Comparison of ENCODE assay signal across 10 mouse cellular contexts in the genomic region with DNA sequence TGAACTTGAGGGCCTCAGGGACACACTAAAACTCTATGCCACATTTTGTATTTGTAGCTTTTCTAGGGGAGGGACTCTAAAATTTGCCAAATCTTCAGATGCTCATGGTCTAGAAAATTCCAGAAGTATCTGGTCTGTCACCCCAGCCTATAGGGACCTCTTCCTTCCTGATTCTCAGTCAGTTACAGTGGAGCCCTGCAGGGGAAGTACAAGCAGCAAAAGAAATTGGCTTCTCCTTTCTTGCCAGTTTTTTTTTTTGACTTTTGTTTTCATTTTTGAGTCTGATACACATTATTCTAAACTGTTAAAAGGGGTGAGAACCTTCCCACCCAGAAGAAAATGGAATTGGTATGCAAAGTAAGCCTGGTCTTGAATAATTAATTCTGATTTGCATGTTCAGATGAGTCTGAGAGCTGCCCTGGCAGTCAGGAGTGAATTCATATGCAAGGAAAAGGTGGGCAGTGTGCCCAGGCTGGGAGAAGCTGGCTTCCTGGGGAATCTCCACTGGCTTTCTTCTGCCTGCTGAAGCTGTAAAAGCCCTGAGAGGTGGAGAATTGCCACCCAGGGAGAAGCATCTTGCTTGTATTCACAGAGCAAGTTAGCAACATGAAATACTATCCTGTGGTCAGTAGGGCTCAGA.
A peak's percentile ranks its signal among the peaks of the same experiment; 100 is the strongest.
DNase-seq lines count a peak whose midpoint lies in the region; ATAC-seq and TF ChIP-seq lines count a peak whose summit lies in the region.
"Had no signal": no experiment of that assay in that cellular context is flagged by ENCODE, and none has a peak within 500 bp of the region (broad histone marks: within the 10 kb centered on the region; RNA-seq: fewer than 3 reads in every experiment).

No protein-coding gene starts in this region.

- no peak for TF ChIP-seq CTCF in lung, postnatal 0 days (IDR thresholded peaks at IDR 0.05)

- H3K9me3 ChIP-seq in lung, postnatal 0 days (ENCODE audit: low read length): no peaks in the 10 kb centered on the region
- H3K9me3 ChIP-seq: limb, embryonic 12.5 days; neural tube, embryonic 12.5 days had no signal

- H3K36me3 ChIP-seq in lung, postnatal 0 days (ENCODE audit: insufficient read depth, low read length): no peaks in the 10 kb centered on the region
- H3K36me3 ChIP-seq: limb, embryonic 12.5 days; neural tube, embryonic 12.5 days had no signal

- H3K4me2 ChIP-seq in lung, postnatal 0 days (replicated peaks; ENCODE audit: low read depth, low read length): no peak overlapping the region
- H3K4me2 ChIP-seq: limb, embryonic 12.5 days; neural tube, embryonic 12.5 days had no signal

- no peak for ATAC-seq in lung, postnatal 0 days
- ATAC-seq in erythroblast, adult 5-6 weeks (replicated peaks; ENCODE audit: low FRiP score, poor library complexity, severe bottlenecking): no peak

- H3K9ac ChIP-seq in lung, postnatal 0 days (replicated peaks; ENCODE audit: low read depth): no peak overlapping the region
- H3K9ac ChIP-seq: limb, embryonic 12.5 days; neural tube, embryonic 12.5 days had no signal

- no peak overlapping the region for H3K4me3 ChIP-seq in lung, postnatal 0 days (ENCODE audit: low read depth, low read length)
- H3K4me3 ChIP-seq: limb, embryonic 12.5 days; neural tube, embryonic 12.5 days had no signal

- TF ChIP-seq EP300 in lung, postnatal 0 days (IDR thresholded peaks at IDR 0.05): no peak

- peak; percentile 9 for DNase-seq in adrenal gland, postnatal 14 days
- DNase-seq in adrenal gland, adult 2 months: no peak
- DNase-seq in lung, postnatal 10 days: peak; percentile 18
- no peak for DNase-seq in lung, postnatal 0 days (ENCODE audit: low spot score)
- DNase-seq in layer of hippocampus, postnatal 14 days (ENCODE audit: low spot score in 2 of 2): peak; percentile 21 to 71
- DNase-seq in right cerebral cortex, postnatal 14 days: peak; percentile 66
- no peak for DNase-seq in spleen, postnatal 14 days (ENCODE audit: low spot score in 2 of 2)

- no peaks in the 10 kb centered on the region for H3K27me3 ChIP-seq in lung, postnatal 0 days (replicated peaks; ENCODE audit: insufficient read depth, low read length)
- H3K27me3 ChIP-seq: limb, embryonic 12.5 days; neural tube, embryonic 12.5 days had no signal

- H3K4me1 ChIP-seq in lung, postnatal 0 days (ENCODE audit: insufficient read depth, low read depth, low read length): no peaks in the 10 kb centered on the region
- H3K4me1 ChIP-seq: limb, embryonic 12.5 days; neural tube, embryonic 12.5 days had no signal

- H3K27ac ChIP-seq in lung, postnatal 0 days (ENCODE audit: low read length): no peak overlapping the region
- H3K27ac ChIP-seq: limb, embryonic 12.5 days; neural tube, embryonic 12.5 days had no signal

Comparison
In these comparisons a context has a peak if more than half of its experiments do, and no peak if none do; other contexts are left out.
1. DNase-seq: peak in adrenal gland, postnatal 14 days (single experiment), lung, postnatal 10 days (single experiment), layer of hippocampus, postnatal 14 days (2 of 2) and right cerebral cortex, postnatal 14 days (single experiment); none in adrenal gland, adult 2 months (single experiment), lung, postnatal 0 days (single experiment) and spleen, postnatal 14 days (0 of 2).